Mouse (Mus musculus): ENCODE data around the gene Exd1. TPM values are rescaled to one million over a fixed set of nuclear protein-coding genes. Genes with fewer than 3 reads are reported as not detected.

Gene Exd1
- total and polyA plus RNA-seq, 3 experiments, result 0.27 to 0.88 TPM; not detected in 1

GRCm38 (mm10) chr2:119516811-119517210, 30.6 kb downstream of the Exd1 start:
- no peak for DNase-seq (ENCODE audit: low read depth, low spot score)
- TF ChIP-seq KAT2A (conservative IDR thresholded peaks at IDR 0.05; ENCODE audit: low read depth, low read length), result no peak
- TF ChIP-seq BHLHE40 (IDR thresholded peaks at IDR 0.05; ENCODE audit: borderline replicate concordance, low read depth, low read length), result no peak
- TF ChIP-seq CHD2 (IDR thresholded peaks at IDR 0.05; ENCODE audit: low read length), result no peak
- no peak for TF ChIP-seq E2F4 (IDR thresholded peaks at IDR 0.05; ENCODE audit: borderline replicate concordance, low read depth, low read length)
- no peak for TF ChIP-seq GABPA (IDR thresholded peaks at IDR 0.05; ENCODE audit: low read depth, low read length)
- no peak for TF ChIP-seq USF2 (IDR thresholded peaks at IDR 0.05; ENCODE audit: borderline replicate concordance in 1 of 2, insufficient read depth in 1 of 2, low read depth in 1 of 2, low read length in 2 of 2)
- no peak for TF ChIP-seq HCFC1 (IDR thresholded peaks at IDR 0.05; ENCODE audit: low read depth, low read length)
- no peak for TF ChIP-seq SIN3A (IDR thresholded peaks at IDR 0.05; ENCODE audit: low read length)
- no peak for TF ChIP-seq NRF1 (IDR thresholded peaks at IDR 0.05; ENCODE audit: insufficient read depth, low read depth, low read length, poor library complexity, severe bottlenecking)
- TF ChIP-seq MAX (IDR thresholded peaks at IDR 0.05; ENCODE audit: low read length), result no peak
- no peak for TF ChIP-seq TBP (IDR thresholded peaks at IDR 0.05; ENCODE audit: low read depth, low read length)
- no peak for TF ChIP-seq EP300 (IDR thresholded peaks at IDR 0.05; ENCODE audit: low read depth in 1 of 2, low read length in 2 of 2)
- TF ChIP-seq ZNF384 (IDR thresholded peaks at IDR 0.05; ENCODE audit: low read depth, low read length), result no peak
- no peak for TF ChIP-seq UBTF (IDR thresholded peaks at IDR 0.05; ENCODE audit: borderline replicate concordance, insufficient read depth, low read depth, low read length)
- no peak for TF ChIP-seq USF1 (IDR thresholded peaks at IDR 0.05; ENCODE audit: low read depth, low read length)
- TF ChIP-seq GATA1 (IDR thresholded peaks at IDR 0.05; ENCODE audit: low read depth, low read length), result no peak
- TF ChIP-seq POLR2AphosphoS5 (IDR thresholded peaks at IDR 0.05; ENCODE audit: borderline replicate concordance, low read depth, low read length), result no peak
- no peak for TF ChIP-seq ZC3H11A (IDR thresholded peaks at IDR 0.05; ENCODE audit: low read depth, low read length)
- no peak for TF ChIP-seq TCF12 (IDR thresholded peaks at IDR 0.05; ENCODE audit: low read depth, low read length)
- no peak for TF ChIP-seq CHD1 (IDR thresholded peaks at IDR 0.05; ENCODE audit: low read depth, low read length)
- no peaks in the 10 kb centered on the region; a peak in 1 of 4 replicates for H3K27me3 ChIP-seq (ENCODE audit: control insufficient read depth in 1 of 2, insufficient read depth in 2 of 2, low read length in 2 of 2)

GRCm38 (mm10) chr2:119514026-119514522, 33.4 kb downstream of the Exd1 start:
- TF ChIP-seq NELFE (IDR thresholded peaks at IDR 0.05; ENCODE audit: low read depth, low read length), result no peak
- TF ChIP-seq MAX (IDR thresholded peaks at IDR 0.05; ENCODE audit: low read length), result no peak
- no peak for TF ChIP-seq UBTF (IDR thresholded peaks at IDR 0.05; ENCODE audit: borderline replicate concordance, insufficient read depth, low read depth, low read length)
- Histone ChIP-seq H3K4me1 (ENCODE audit: control insufficient read depth in 1 of 2, insufficient read depth in 2 of 2, low read length in 2 of 2) (no peaks in the 10 kb centered on the region), H3K79me2 (ENCODE audit: control insufficient read depth, insufficient read depth, low read length, poor library complexity) (no peaks in the 10 kb centered on the region), H3K27me3 (ENCODE audit: control insufficient read depth in 1 of 2, insufficient read depth in 2 of 2, low read length in 2 of 2) (no peaks in the 10 kb centered on the region; a peak in 1 of 4 replicates), H3K27ac (ENCODE audit: control insufficient read depth, low read depth, low read length) (no peak overlapping the region), H3K9me3 (replicated peaks; ENCODE audit: insufficient read depth, low read length) (no peaks in the 10 kb centered on the region), H3K36me3 (ENCODE audit: control insufficient read depth in 1 of 2, insufficient read depth in 2 of 2, low read length in 2 of 2) (no peaks in the 10 kb centered on the region), H3K4me3 (ENCODE audit: control insufficient read depth in 1 of 2, insufficient read depth in 1 of 2, low read depth in 2 of 2, low read length in 2 of 2) (no peak overlapping the region), H3K9ac (ENCODE audit: control insufficient read depth, low read depth, low read length, poor library complexity, severe bottlenecking) (no peak overlapping the region)
- DNase-seq (ENCODE audit: low read depth, low spot score), result no peak

More at GRCm38 (mm10) chr2:119516811-119517210, 30.6 kb downstream of the Exd1 start:
- Histone ChIP-seq H3K9me3 (replicated peaks; ENCODE audit: insufficient read depth, low read length) (no peaks in the 10 kb centered on the region), H3K36me3 (ENCODE audit: control insufficient read depth in 1 of 2, insufficient read depth in 2 of 2, low read length in 2 of 2) (no peaks in the 10 kb centered on the region), H3K79me2 (ENCODE audit: control insufficient read depth, insufficient read depth, low read length, poor library complexity) (no peaks in the 10 kb centered on the region), H3K4me3 (ENCODE audit: control insufficient read depth in 1 of 2, insufficient read depth in 1 of 2, low read depth in 2 of 2, low read length in 2 of 2) (no peak overlapping the region), H3K4me1 (ENCODE audit: control insufficient read depth in 1 of 2, insufficient read depth in 2 of 2, low read length in 2 of 2) (no peaks in the 10 kb centered on the region), H3K27ac (ENCODE audit: control insufficient read depth, low read depth, low read length) (no peak overlapping the region), H3K9ac (ENCODE audit: control insufficient read depth, low read depth, low read length, poor library complexity, severe bottlenecking) (no peak overlapping the region)

Data from MEL (cell line).